Mouse (Mus musculus) testis, adult 2 months (tissue): Measurements from ENCODE around the gene Tmem220.

ENCODE experiments used
- CTCF ChIP-seq: fragments of 200-500 bp; IDR thresholded peaks from 2 replicates; pipeline ENCODE4 v1.5.1; 2012; ENCODE audit warnings: low read depth, mild to moderate bottlenecking, inconsistent platforms, low read length, moderate library complexity; ENCODE audit not compliant: control insufficient read depth, insufficient read depth, insufficient replicate concordance
- POLR2A ChIP-seq: fragments of 200-500 bp; IDR thresholded peaks from 2 replicates; pipeline ENCODE4 v1.6.1; 2012; ENCODE audit warnings: low read depth, mild to moderate bottlenecking, inconsistent platforms, low read length, moderate library complexity; ENCODE audit not compliant: control insufficient read depth

DNA sequence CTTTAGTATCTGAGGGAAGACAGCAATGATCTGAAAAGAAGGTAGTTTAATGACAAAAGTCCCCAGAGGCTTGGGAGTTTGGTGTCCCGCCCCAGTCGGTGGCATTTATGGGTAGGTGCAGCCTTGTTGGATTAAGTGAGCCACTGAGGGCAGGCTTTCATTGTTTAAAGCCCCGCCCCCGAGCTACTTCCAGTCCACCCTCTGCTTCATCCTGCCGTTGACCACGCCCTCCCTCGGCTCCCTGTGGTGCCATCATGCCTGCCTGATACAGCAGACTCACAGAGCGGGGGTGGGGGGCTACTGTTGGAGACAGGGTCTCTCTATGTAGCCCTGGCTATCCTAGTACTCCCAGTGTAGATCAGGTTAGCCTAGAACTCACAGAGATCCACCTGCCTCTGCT lies 18.1 kb downstream of the Tmem220 start:
- TF ChIP-seq CTCF = no peak
- no peak for TF ChIP-seq POLR2A
